Mouse (Mus musculus) hindbrain, postnatal 0 days (tissue): ENCODE results near the gene Tmem86a. TPM values are rescaled to one million over a fixed set of nuclear protein-coding genes. Genes with fewer than 3 reads are reported as not detected.

Source experiments
- ATAC-seq: fragments of 200-750 bp; cut with Nextera tagmentation; 2 replicates; pipeline ENCODE4 v1.8.0; 2017; ENCODE audit warnings: mild to moderate bottlenecking, moderate TSS enrichment, moderate library complexity
- DNase-seq: peaks from one replicate; pipeline ENCODE4 v3.0.0-alpha.2; 2015; ENCODE audit warnings: low spot score
- H3K27ac ChIP-seq: fragments of 300-500 bp; sonication (generic); 2 replicates; pipeline ENCODE4 v1.5.1; 2014; ENCODE audit warnings: mild to moderate bottlenecking
- H3K27me3 ChIP-seq: fragments of 300-500 bp; sonication (generic); 2 replicates; pipeline ENCODE4 v1.6.1; 2014; ENCODE audit warnings: low read length, mixed read lengths; ENCODE audit not compliant: insufficient read depth
- H3K36me3 ChIP-seq: fragments of 300-500 bp; sonication (generic); 2 replicates; pipeline ENCODE4 v1.6.1; 2014; ENCODE audit warnings: low read length, mixed read lengths; ENCODE audit not compliant: insufficient read depth
- H3K4me1 ChIP-seq: fragments of 300-500 bp; sonication (generic); 2 replicates; pipeline ENCODE4 v1.6.1; 2014; ENCODE audit warnings: antibody characterized with exemption, low read length, mixed read lengths; ENCODE audit not compliant: insufficient read depth
- H3K4me2 ChIP-seq: fragments of 300-500 bp; sonication (generic); 2 replicates; pipeline ENCODE4 v1.6.1; 2014; ENCODE audit warnings: low read depth, mild to moderate bottlenecking, low read length, moderate library complexity, mixed read lengths
- H3K4me3 ChIP-seq: fragments of 300-500 bp; sonication (generic); 2 replicates; pipeline ENCODE4 v1.5.1; 2014; ENCODE audit warnings: low read length
- H3K9ac ChIP-seq: fragments of 300-500 bp; sonication (generic); replicated peaks from 2 replicates; pipeline ENCODE4 v1.6.1; 2014; ENCODE audit warnings: mild to moderate bottlenecking, low read length, moderate library complexity, mixed read lengths
- H3K9me3 ChIP-seq: fragments of 300-500 bp; sonication (generic); 2 replicates; pipeline ENCODE4 v1.6.1; 2016; ENCODE audit warnings: low read length, mixed read lengths
- CTCF ChIP-seq: IDR thresholded peaks from 2 replicates; pipeline ENCODE4 v1.5.1; 2016; ENCODE audit warnings: antibody characterized with exemption, control low read depth, low read depth
- WGBS: fragments of 180-500 bp; shearing (Covaris S2); extraction: QIAGEN DNeasy Blood & Tissue Kit; methylation state at CpG from one replicate; pipeline ENCODE4 v1.1.7; 2014; 5-methylcytosine and 5-hydroxymethylcytosine counted together
- polyA plus RNA-seq: library from polyadenylated mRNA; unstranded; fragments of >200 nt; fragmentation: Nextera tagmentation; extraction: Ambion mirVana; gene quantifications from 2 replicates; pipeline ENCODE4 v1.2.1, GENCODE M21; 2015
- total RNA-seq: library from RNA; depleted of rRNA; stranded (reverse); fragments of >200 nt; gene quantifications from 2 replicates; pipeline ENCODE4 v1.2.3, GENCODE M21; 2014

The Tmem86a gene
- total and polyA plus RNA-seq, 2 experiments from 2014 or later = 11.9 to 29.5 TPM

DNA sequence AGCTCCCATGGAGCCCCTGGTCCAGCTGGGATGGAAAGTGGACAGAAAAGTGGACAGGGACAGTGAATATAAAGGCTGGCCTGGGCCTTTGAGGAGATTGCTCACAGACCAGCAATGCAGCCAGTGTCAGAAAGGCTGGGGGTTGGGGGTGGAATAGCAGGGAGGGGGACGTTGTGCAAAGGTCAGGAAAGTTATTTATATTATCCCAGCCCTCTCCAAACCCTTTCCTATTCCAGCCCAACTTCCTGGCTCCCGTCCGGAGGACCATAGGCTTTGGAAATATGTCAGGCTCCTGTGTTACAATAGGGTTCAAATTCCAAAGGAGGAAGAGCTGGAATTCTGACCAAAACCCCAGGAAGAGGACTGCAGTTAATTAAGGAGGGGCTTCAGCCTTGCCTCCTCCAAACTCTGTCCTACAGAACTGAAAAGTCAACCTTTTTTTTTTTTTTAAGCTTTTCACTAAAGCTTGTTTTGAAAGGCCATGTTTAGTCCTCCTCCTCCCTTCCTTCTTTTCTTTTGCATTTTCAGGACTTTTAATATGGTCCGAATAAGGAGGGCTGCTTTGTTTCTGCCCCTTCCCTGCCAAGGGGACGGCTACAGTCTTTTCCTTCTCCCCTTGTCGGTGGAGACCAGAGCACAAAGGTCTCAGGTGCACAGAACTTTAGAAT, 7.4 kb upstream of the Tmem86a start:
- H3K4me3 ChIP-seq = no peak overlapping the region
- no peak for DNase-seq
- no peaks in the 10 kb centered on the region for H3K4me1 ChIP-seq
- no peak for ATAC-seq
- no peak overlapping the region for H3K4me2 ChIP-seq
- H3K9ac ChIP-seq = no peak overlapping the region
- TF ChIP-seq CTCF = no peak
- no peaks in the 10 kb centered on the region for H3K27me3 ChIP-seq
- 52% methylated on average over 6 of the region's 6 CpGs for WGBS
- H3K27ac ChIP-seq = no peak overlapping the region
- H3K9me3 ChIP-seq = no peaks in the 10 kb centered on the region
- no peaks in the 10 kb centered on the region for H3K36me3 ChIP-seq

DNA sequence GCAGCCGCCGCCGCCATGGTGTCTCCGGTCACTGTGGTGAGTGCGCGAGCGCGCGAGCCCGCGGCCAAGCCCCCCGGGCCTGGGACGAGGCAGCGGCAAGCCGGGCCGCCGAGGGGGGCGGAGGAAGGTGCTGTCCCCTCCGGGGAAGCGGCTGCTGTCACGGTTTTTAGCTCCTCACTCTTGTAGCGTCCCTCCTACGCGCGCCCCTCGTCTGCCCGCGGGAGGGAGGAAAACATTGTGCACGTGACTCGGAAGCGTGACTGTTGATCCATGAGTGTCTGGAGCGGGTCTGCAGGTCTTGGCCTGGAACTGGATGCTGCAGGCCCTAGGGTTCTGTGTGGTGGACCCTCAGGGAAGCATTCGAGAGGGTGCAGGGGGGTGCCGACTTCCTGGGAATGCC, 365 bp downstream of the Tmem86a start:
- peak overlapping the region; percentile 83 for H3K9ac ChIP-seq
- H3K27me3 ChIP-seq = no peaks in the 10 kb centered on the region
- TF ChIP-seq CTCF = no peak
- ATAC-seq = peak; percentile 69
- H3K27ac ChIP-seq = peak overlapping the region; percentile 83
- H3K4me3 ChIP-seq = peak overlapping the region; percentile 97
- DNase-seq = peak; percentile 60
- H3K4me2 ChIP-seq = peak overlapping the region; percentile 92
- peaks cover 12% of the 10 kb centered on the region for H3K4me1 ChIP-seq
- under 1% methylated on average over 33 of the region's 34 CpGs for WGBS
- H3K9me3 ChIP-seq = no peaks in the 10 kb centered on the region
- no peaks in the 10 kb centered on the region for H3K36me3 ChIP-seq

GRCm38 (mm10) chr7:47051404-47052151, 1.2 kb downstream of the Tmem86a start:
- peak overlapping the region; percentile 83; the same call in 1 of the 2 replicates for H3K9ac ChIP-seq
- DNase-seq = peak; percentile 64
- no peaks in the 10 kb centered on the region for H3K27me3 ChIP-seq
- peak overlapping the region; percentile 97 for H3K4me3 ChIP-seq
- H3K4me1 ChIP-seq = peaks cover 12% of the 10 kb centered on the region
- H3K4me2 ChIP-seq = peak overlapping the region; percentile 92
- WGBS = 0% methylated on average over 1 of the region's 2 CpGs
- no peaks in the 10 kb centered on the region for H3K9me3 ChIP-seq
- H3K36me3 ChIP-seq = no peaks in the 10 kb centered on the region
- ATAC-seq = no peak
- TF ChIP-seq CTCF = no peak
- peak overlapping the region; percentile 83; the same call in 1 of the 2 replicates for H3K27ac ChIP-seq

- Histone ChIP-seq H3K27ac (peak overlapping the region; percentile 38; the same call in 1 of the 2 replicates), H3K9ac (no peak overlapping the region; the same call in 1 of the 2 replicates), H3K27me3 (no peaks in the 10 kb centered on the region), H3K4me3 (no peak overlapping the region), H3K36me3 (no peaks in the 10 kb centered on the region), H3K4me2 (peak overlapping the region; percentile 92), H3K4me1 (peaks cover 12% of the 10 kb centered on the region), H3K9me3 (no peaks in the 10 kb centered on the region)
- TF ChIP-seq CTCF = no peak
- ATAC-seq (no peak), DNase-seq (peak; percentile 11)
- 29% methylated on average over 3 of the region's 3 CpGs for WGBS
Observed at GRCm38 (mm10) chr7:47052276-47052675, 1.9 kb downstream of the Tmem86a start.

DNA sequence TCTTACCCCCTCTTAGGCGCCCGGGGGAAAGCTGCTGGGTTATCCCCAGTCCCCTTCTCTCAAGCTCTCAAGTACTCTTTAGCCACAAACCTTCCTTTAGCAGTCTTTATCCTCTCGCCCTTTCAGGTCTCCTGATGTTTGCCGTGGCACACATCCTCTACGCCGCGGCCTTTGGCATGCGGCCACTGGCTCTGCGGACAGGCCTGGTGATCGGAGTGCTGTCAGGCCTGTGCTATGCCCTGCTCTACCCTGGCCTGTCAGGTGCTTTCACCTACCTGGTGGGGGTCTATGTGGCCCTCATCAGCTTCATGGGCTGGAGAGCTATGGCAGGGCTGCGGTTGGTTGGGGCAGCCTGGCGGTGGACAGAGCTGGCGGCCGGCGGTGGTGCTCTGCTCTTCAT, 2.9 kb downstream of the Tmem86a start:
- no peak for TF ChIP-seq CTCF
- Histone ChIP-seq H3K27ac (no peak overlapping the region), H3K9ac (no peak overlapping the region), H3K27me3 (no peaks in the 10 kb centered on the region), H3K9me3 (no peaks in the 10 kb centered on the region), H3K36me3 (no peaks in the 10 kb centered on the region), H3K4me1 (peaks cover 12% of the 10 kb centered on the region), H3K4me2 (no peak overlapping the region), H3K4me3 (no peak overlapping the region)
- no peak for ATAC-seq
- no peak for DNase-seq
- 92% methylated on average over 15 of the region's 15 CpGs for WGBS

- 55% methylated on average over 2 of the region's 2 CpGs for WGBS
- no peak for TF ChIP-seq CTCF
- Histone ChIP-seq H3K4me3 (no peak overlapping the region), H3K4me2 (no peak overlapping the region), H3K9ac (no peak overlapping the region), H3K4me1 (peaks cover 12% of the 10 kb centered on the region), H3K36me3 (no peaks in the 10 kb centered on the region), H3K27me3 (no peaks in the 10 kb centered on the region), H3K27ac (no peak overlapping the region), H3K9me3 (no peaks in the 10 kb centered on the region)
- DNase-seq (no peak), ATAC-seq (no peak)
Observed at GRCm38 (mm10) chr7:47054666-47055065, 4.3 kb downstream of the Tmem86a start.

DNA sequence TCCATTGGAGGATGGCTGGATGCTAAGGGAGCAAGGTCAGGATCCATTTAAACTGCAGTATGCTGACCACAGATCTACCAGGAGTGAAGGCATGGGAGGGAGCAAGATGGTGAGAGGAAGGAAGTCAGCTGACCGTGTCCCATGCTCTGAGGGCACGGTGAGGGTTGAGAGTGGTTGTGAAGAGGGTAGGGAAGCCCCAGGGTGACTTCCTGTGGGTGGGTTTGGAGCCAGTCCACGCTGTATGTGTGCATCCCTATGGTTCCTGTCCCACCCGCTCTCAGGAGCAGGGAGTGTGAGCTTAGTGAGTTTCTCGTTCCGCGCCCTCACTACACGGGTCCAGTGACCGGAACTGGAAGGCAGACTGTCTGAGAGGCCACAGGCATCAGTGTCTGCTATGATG, 5.3 kb downstream of the Tmem86a start:
- DNase-seq (no peak), ATAC-seq (no peak)
- no peak overlapping the region for H3K27ac ChIP-seq
- no peak overlapping the region for H3K9ac ChIP-seq
- no peaks in the 10 kb centered on the region for H3K27me3 ChIP-seq
- H3K4me2 ChIP-seq = no peak overlapping the region
- no peak for TF ChIP-seq CTCF
- H3K9me3 ChIP-seq = no peaks in the 10 kb centered on the region
- whole genome bisulfite sequencing = 79% methylated on average over 9 of the region's 9 CpGs
- peaks cover 12% of the 10 kb centered on the region for H3K4me1 ChIP-seq
- H3K4me3 ChIP-seq = no peak overlapping the region
- no peaks in the 10 kb centered on the region for H3K36me3 ChIP-seq
